Mouse (Mus musculus): ENCODE data around the gene Dyrk1a. TPM values are rescaled to one million over a fixed set of nuclear protein-coding genes. Genes with fewer than 3 reads are reported as not detected.

Gene Dyrk1a
- total RNA-seq, 2 experiments from 2014 or later: 114 to 115 TPM

GRCm38 (mm10) chr16:94737359-94737687 is 167.5 kb downstream of the Dyrk1a start:
- no peak for ATAC-seq (replicated peaks; ENCODE audit: low FRiP score, poor library complexity, severe bottlenecking)

DNA sequence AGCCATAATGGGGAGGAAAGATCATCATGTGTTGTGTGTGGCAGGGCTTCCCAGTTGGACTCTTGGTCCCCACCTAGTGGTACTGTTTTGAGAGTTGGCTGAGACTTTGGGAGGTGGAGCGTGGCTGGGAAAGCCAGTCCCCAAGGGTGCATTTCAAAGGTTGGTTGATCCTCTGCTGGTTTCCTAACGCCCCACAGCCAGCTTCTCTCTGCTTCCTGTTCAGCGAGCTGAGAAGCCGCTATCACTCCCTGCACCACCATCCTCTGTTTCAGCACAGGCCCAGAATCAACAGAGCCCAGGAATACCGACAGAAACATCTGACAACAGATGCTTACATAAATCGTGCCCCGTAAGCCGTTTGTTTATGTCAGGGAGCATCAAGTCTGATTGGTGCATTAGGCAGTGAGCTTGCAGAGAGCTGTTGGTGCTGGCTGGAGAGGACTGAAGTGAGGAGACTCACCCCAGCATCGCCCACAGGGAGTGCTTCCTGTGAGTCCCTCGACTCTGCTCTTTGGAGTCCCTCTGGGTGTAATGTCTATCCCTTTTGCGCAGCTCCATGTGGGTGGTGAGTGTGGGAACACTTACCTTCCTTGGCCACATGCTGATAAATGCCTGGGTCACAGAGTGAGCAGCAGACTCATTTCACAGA is 174.2 kb downstream of the Dyrk1a start:
- no peak for ATAC-seq (replicated peaks; ENCODE audit: low FRiP score, poor library complexity, severe bottlenecking)

- no peak for ATAC-seq (replicated peaks; ENCODE audit: low FRiP score, poor library complexity, severe bottlenecking)
Measured at GRCm38 (mm10) chr16:94745016-94745415, 175.2 kb downstream of the Dyrk1a start.

Other genes starting within 250 kb of the Dyrk1a start
- gene Ripply3, start 241.6 kb upstream of the Dyrk1a start, total RNA-seq (2015; ENCODE audit: low replicate concordance): not detected in 2 replicates
- gene Ripply3, start 241.6 kb upstream of the Dyrk1a start, total RNA-seq (2017; ENCODE audit: low replicate concordance): not detected in 2 replicates
- gene Ttc3, start 199.4 kb upstream of the Dyrk1a start, total RNA-seq (2015; ENCODE audit: low replicate concordance): 7.5 and 14.8 TPM in 2 replicates
- gene Ttc3, start 199.4 kb upstream of the Dyrk1a start, total RNA-seq (2017; ENCODE audit: low replicate concordance): 26.6 and 40.9 TPM in 2 replicates
- 2.5 and 13.0 TPM in 2 replicates for gene Pigp, start 198.2 kb upstream of the Dyrk1a start, total RNA-seq (2015; ENCODE audit: low replicate concordance)
- gene Pigp, start 198.2 kb upstream of the Dyrk1a start, total RNA-seq (2017; ENCODE audit: low replicate concordance): 7.7 TPM in 1 of 2 replicates, not detected in the other
- gene Vps26c, start 43.2 kb upstream of the Dyrk1a start, total RNA-seq (2015; ENCODE audit: low replicate concordance): 14.7 and 24.9 TPM in 2 replicates
- 7.6 and 18.9 TPM in 2 replicates for gene Vps26c, start 43.2 kb upstream of the Dyrk1a start, total RNA-seq (2017; ENCODE audit: low replicate concordance)